Mouse (Mus musculus) embryonic facial prominence, embryonic 12.5 days (tissue): Measurements from ENCODE around the gene Sipa1l3. TPM values are rescaled to one million over a fixed set of nuclear protein-coding genes. Genes with fewer than 3 reads are reported as not detected.

ENCODE experiments used
- ATAC-seq: fragments of 200-750 bp; cut with Nextera tagmentation; 2 replicates; pipeline ENCODE4 v1.8.0; 2017; ENCODE audit not compliant: insufficient number of reproducible peaks, insufficient read depth, low FRiP score, low TSS enrichment
- H3K27ac ChIP-seq: fragments of 300-500 bp; sonication (generic); 2 replicates; pipeline ENCODE4 v1.5.1; 2016; ENCODE audit warnings: mild to moderate bottlenecking
- H3K27me3 ChIP-seq: fragments of 300-500 bp; sonication (generic); 2 replicates; pipeline ENCODE4 v1.6.1; 2016; ENCODE audit warnings: mild to moderate bottlenecking, moderate library complexity
- H3K36me3 ChIP-seq: fragments of 300-500 bp; sonication (generic); 2 replicates; pipeline ENCODE4 v1.6.1; 2016; ENCODE audit warnings: mild to moderate bottlenecking
- H3K4me1 ChIP-seq: fragments of 300-500 bp; sonication (generic); 2 replicates; pipeline ENCODE4 v1.6.1; 2016
- H3K4me2 ChIP-seq: fragments of 300-500 bp; sonication (generic); replicated peaks from 2 replicates; pipeline ENCODE4 v1.6.1; 2016; ENCODE audit warnings: mild to moderate bottlenecking, moderate library complexity
- H3K4me3 ChIP-seq: fragments of 300-500 bp; sonication (generic); 2 replicates; pipeline ENCODE4 v1.5.1; 2016; ENCODE audit warnings: mild to moderate bottlenecking
- H3K9ac ChIP-seq: fragments of 300-500 bp; sonication (generic); 2 replicates; pipeline ENCODE4 v1.6.1; 2016; ENCODE audit warnings: mild to moderate bottlenecking, moderate library complexity
- H3K9me3 ChIP-seq: fragments of 300-500 bp; sonication (generic); 2 replicates; pipeline ENCODE4 v1.6.1; 2016; ENCODE audit warnings: mild to moderate bottlenecking, moderate library complexity
- WGBS: fragments of 180-500 bp; shearing (Covaris S2); methylation state at CpG from one replicate; pipeline ENCODE4 v1.1.7; 2016; 5-methylcytosine and 5-hydroxymethylcytosine counted together
- polyA plus RNA-seq: library from polyadenylated mRNA; unstranded; fragments of >200 nt; fragmentation: Nextera tagmentation; extraction: Ambion mirVana; gene quantifications from 2 replicates; pipeline ENCODE4 v1.2.1, GENCODE M21; 2016

Sipa1l3 gene
- polyA plus RNA-seq, 1 experiment from 2014 or later: 16.3 TPM

DNA sequence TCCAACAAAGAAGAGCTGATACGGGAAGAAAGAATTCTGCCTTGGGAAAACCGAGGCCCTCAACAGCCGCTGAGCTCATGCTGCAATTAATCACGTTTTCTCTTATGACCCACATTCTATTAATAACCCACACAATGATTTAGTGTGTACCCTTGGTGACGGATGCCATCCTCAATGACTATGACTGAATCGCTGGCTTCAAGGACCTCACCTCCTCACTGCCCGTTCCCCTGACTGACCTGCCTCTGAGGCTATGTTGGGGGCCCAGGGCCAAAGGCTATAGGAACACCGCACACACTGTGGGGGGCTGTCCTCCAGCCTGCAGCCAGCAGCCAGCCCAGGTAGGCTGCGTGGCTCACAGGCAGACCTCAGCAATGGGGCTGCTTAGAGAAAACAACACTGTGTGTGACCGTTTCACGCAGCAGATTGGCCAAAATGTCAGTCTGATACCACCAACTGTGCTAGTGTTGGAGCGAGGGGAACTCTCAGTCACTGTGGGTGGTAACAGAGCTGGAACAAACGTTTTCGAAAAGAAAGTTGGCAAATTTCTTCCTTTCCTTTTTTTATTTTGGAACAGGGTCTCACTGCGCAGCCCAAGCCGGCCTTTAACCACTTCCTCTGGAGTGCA is 79.7 kb downstream of the Sipa1l3 start:
- H3K9ac ChIP-seq: no peak overlapping the region
- no peaks in the 10 kb centered on the region for H3K9me3 ChIP-seq
- ATAC-seq: no peak
- WGBS: 82% methylated on average over 16 of the region's 16 CpGs
- H3K4me2 ChIP-seq: no peak overlapping the region
- no peak overlapping the region for H3K4me3 ChIP-seq
- no peaks in the 10 kb centered on the region for H3K36me3 ChIP-seq
- peaks cover 2% of the 10 kb centered on the region; the same call in 1 of the 2 replicates for H3K4me1 ChIP-seq
- no peaks in the 10 kb centered on the region for H3K27me3 ChIP-seq
- no peak overlapping the region for H3K27ac ChIP-seq

DNA sequence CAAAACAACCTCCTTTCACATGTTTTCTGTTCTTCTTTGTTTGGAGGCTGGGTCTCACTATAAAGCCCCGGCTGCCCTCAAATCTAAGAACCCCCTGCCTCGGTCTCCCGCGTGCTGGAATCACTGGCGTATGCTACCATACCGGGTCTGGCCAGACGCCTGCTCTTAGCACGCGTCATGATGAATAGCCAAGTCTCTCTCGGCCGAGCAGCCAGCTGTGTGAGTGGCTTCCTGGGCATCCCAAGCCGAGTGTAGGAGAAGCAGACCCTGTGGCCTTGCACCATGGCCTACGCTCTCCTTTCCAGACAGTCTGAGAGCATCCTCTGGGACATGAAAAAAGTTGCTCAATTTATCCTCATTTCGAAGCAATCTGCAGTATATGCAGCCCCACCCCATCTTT is 80.2 kb downstream of the Sipa1l3 start:
- no peak overlapping the region for H3K4me2 ChIP-seq
- H3K9me3 ChIP-seq: no peaks in the 10 kb centered on the region
- whole genome bisulfite sequencing: 95% methylated on average over 14 of the region's 14 CpGs
- no peak for ATAC-seq
- no peaks in the 10 kb centered on the region for H3K27me3 ChIP-seq
- no peaks in the 10 kb centered on the region for H3K36me3 ChIP-seq
- no peak overlapping the region for H3K4me3 ChIP-seq
- peaks cover 6% of the 10 kb centered on the region; the same call in 1 of the 2 replicates for H3K4me1 ChIP-seq
- no peak overlapping the region for H3K27ac ChIP-seq
- H3K9ac ChIP-seq: no peak overlapping the region

DNA sequence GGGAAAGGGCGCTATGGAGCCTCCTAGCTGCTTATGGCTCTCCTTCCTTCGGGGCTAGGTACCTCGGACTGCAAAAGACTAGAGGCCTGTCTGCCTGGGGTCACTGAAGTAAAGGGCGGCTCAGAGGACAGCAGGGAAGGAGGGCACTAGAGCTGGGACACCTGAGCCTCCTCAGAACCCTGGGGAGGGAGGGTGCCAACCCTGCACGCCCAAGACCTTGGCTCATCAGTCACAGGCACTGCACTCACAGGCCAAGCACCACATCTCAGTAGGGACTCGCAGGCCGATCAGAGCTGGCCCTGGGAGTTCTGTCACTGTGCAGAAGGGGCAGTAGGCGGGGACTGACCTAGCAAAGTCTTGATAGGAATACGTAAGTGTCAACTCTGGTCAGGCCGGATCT is 81.4 kb downstream of the Sipa1l3 start:
- peaks cover 11% of the 10 kb centered on the region for H3K4me1 ChIP-seq
- H3K36me3 ChIP-seq: no peaks in the 10 kb centered on the region
- no peaks in the 10 kb centered on the region for H3K9me3 ChIP-seq
- no peaks in the 10 kb centered on the region for H3K27me3 ChIP-seq
- H3K27ac ChIP-seq: no peak overlapping the region
- H3K4me3 ChIP-seq: no peak overlapping the region
- no peak overlapping the region for H3K9ac ChIP-seq
- no peak for ATAC-seq
- 76% methylated on average over 10 of the region's 10 CpGs for WGBS
- H3K4me2 ChIP-seq: no peak overlapping the region

DNA sequence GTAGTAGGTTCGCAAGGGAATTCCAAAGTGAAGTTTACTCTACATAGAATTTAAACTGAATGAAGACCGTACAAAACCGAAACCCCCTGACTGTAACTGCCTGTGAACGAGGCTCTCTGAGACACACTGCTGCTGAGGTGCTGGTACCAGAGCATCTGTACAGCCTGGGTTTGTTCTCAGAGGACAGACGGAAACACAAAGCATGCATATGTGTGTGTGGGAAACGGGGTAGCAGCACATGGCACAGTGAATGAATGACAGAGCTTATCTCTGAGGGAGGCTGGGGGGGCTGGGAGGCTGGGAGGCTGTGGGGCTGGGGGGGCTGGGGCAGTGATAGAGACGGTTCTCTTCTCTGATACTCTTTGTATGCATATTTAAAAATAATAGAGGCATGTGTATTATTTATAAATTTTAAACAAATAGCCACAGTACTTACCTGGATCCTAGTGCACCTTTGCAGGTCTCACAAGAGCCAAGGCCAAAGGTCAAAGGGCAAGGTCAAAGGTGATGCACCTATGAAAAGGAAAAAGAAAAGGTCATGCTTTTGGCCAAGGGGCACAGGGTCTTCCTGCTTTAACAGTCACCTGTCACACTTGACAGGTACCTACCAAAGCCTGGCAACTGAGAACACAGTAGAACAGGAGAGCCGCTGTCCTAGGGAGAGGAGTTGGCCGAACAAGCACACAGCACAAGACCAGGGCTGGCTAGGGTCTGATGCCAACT is 84.0 kb downstream of the Sipa1l3 start:
- H3K9ac ChIP-seq: no peak overlapping the region
- H3K36me3 ChIP-seq: no peaks in the 10 kb centered on the region
- H3K9me3 ChIP-seq: no peaks in the 10 kb centered on the region
- H3K4me3 ChIP-seq: no peak overlapping the region
- H3K4me1 ChIP-seq: peaks cover 19% of the 10 kb centered on the region
- no peak for ATAC-seq
- H3K27me3 ChIP-seq: no peaks in the 10 kb centered on the region
- WGBS: 84% methylated on average over 9 of the region's 9 CpGs
- no peak overlapping the region for H3K4me2 ChIP-seq
- no peak overlapping the region for H3K27ac ChIP-seq

DNA sequence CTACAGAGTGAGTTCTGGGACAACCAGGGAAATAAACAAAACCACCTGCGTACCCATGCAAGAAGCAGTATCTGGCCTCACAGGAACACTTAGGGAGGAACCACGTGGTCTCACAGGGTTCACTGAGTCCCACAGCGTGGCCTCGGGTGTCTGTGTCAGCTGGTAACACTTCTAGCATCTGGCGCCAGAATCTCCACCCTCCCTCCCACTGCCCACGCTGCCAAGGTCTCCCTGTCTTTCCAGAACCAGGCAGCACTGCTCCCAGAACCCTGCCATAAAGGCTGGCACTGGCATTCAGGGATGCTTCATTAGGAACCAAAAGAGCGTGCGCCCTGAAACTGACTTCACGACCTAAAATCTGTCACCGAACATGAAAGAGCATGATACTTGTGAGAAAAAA is 84.7 kb downstream of the Sipa1l3 start:
- H3K27me3 ChIP-seq: no peaks in the 10 kb centered on the region
- H3K27ac ChIP-seq: no peak overlapping the region
- H3K4me3 ChIP-seq: no peak overlapping the region
- peaks cover 17% of the 10 kb centered on the region for H3K4me1 ChIP-seq
- no peaks in the 10 kb centered on the region for H3K36me3 ChIP-seq
- no peak for ATAC-seq
- 76% methylated on average over 10 of the region's 10 CpGs for WGBS
- H3K9me3 ChIP-seq: no peaks in the 10 kb centered on the region
- no peak overlapping the region for H3K4me2 ChIP-seq
- H3K9ac ChIP-seq: no peak overlapping the region

DNA sequence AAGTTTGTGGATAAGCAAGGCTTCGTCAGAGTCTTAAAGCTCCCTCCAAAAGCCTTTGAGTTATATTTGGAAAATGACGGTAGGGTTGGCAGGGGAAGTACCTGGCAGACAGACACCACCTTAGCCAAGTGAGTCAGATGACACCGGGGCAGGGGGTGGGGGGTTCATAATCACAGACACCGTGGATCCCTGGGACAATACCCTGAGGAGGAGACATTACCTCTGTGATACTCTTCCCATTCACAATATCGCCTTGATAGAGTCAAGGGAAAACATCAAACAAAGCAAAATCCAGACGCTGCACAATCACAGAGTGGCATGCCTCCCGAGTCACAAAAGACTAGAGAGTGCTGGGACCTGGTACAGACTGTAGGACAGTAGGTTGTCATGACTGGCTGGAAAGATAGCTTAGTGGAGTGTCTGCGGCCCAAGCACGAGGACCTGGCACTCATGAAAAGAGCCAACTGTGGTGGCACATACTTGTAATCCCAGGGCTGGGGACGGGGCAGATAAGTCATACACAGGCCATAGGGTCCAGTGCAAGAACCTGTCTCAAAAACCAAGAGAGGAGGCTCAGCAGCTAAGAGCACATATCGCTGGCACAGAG is 85.4 kb downstream of the Sipa1l3 start:
- Histone ChIP-seq H3K4me3 (no peak overlapping the region), H3K4me2 (no peak overlapping the region), H3K36me3 (no peaks in the 10 kb centered on the region), H3K9ac (no peak overlapping the region), H3K4me1 (peaks cover 17% of the 10 kb centered on the region), H3K27ac (no peak overlapping the region), H3K27me3 (no peaks in the 10 kb centered on the region), H3K9me3 (no peaks in the 10 kb centered on the region)
- 77% methylated on average over 11 of the region's 11 CpGs for WGBS
- no peak for ATAC-seq

DNA sequence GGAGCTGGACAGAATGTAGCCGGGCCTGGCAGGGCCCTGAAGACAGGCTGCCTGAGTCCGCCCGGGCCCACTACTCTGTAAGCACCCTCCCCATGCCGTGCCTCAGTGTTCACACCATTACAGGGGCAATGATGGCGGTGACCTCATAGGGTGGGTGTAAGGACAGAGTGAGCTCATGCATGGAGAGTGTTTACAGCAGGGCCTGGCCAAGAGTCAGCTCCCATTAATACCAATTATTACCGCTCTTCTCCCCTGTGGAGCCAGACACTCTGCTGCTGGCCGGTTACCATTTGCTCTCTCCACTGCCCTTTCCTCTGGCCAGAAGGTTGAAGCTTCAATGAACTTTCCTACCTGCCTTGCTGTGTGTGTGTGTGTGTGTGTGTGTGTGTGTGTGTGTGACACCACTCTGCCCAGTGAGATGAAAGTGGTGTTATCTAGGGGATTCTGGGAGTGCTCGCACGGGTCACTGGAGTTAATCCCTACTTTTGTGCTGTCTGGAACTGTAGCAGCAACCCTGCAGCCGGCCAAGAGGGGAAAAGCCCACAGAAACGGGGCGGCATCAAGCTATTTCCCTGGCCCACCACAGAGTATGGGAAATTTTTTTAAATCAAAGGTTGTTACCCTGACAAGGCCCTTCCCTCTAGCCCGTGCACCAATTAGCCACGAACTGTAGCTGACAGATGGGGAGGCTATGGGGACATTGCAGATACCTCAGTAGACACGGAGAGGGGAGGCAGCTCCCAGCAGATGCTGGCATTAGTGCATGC is 86.1 kb downstream of the Sipa1l3 start:
- peak; percentile 44; the same call in 1 of the 2 replicates for ATAC-seq

DNA sequence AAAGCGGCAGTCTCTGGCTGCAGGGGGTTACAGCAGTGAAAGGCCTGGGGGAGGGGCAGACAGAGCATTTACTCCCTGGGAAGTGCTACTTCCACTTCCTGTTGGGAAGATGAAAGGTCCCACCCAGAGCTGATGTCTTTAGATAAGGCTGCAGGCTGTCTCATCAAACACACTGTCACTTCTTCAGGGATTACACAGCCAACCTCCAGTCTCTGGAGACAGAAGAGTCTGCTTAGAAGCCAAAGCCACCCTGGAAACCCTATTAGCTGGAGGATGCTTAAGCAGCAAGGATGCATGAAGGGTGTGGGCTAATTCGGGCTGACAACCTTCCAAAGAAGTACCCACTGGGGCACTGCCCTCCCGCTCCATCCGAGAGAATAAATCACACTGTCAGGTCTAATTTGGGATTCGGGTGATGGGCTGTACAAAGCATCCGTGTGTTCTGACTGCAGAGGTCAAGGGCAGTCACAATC is 87.7 kb downstream of the Sipa1l3 start:
- H3K27ac ChIP-seq: no peak overlapping the region
- H3K9me3 ChIP-seq: no peaks in the 10 kb centered on the region
- H3K4me3 ChIP-seq: no peak overlapping the region
- no peak overlapping the region for H3K4me2 ChIP-seq
- no peaks in the 10 kb centered on the region for H3K27me3 ChIP-seq
- H3K36me3 ChIP-seq: no peaks in the 10 kb centered on the region
- no peak for ATAC-seq
- no peak overlapping the region for H3K9ac ChIP-seq
- WGBS: 14% methylated on average over 6 of the region's 6 CpGs
- peaks cover 18% of the 10 kb centered on the region for H3K4me1 ChIP-seq

More for the DNA sequence above, 86.1 kb downstream of the Sipa1l3 start:
- Histone ChIP-seq H3K36me3 (no peaks in the 10 kb centered on the region), H3K9me3 (no peaks in the 10 kb centered on the region), H3K4me2 (no peak overlapping the region), H3K4me1 (peaks cover 17% of the 10 kb centered on the region), H3K4me3 (no peak overlapping the region), H3K9ac (no peak overlapping the region), H3K27ac (no peak overlapping the region), H3K27me3 (no peaks in the 10 kb centered on the region)
- WGBS: 48% methylated on average over 15 of the region's 15 CpGs

DNA sequence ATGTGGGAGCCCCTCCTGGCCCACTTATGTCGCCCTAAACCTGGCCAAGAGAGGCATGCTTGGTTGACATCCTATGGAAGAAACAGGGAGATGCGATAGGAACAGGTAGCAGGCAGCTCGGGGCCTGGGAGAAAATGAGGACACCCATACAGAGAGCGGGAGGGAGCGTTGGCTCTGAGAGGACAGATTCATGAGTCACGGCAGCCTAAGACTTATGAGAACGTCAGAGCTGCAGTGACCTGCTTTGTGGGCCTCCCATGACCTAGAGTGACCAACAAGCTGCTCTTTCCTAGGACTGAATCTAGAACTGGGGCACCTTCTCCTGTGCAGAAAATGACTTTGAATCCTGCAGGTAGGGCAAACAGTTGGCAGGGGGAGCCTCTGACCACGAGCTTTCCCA is 92.4 kb downstream of the Sipa1l3 start:
- no peak for ATAC-seq
- 87% methylated on average over 8 of the region's 8 CpGs for WGBS
- no peaks in the 10 kb centered on the region for H3K9me3 ChIP-seq
- no peak overlapping the region for H3K27ac ChIP-seq
- peaks cover 26% of the 10 kb centered on the region for H3K4me1 ChIP-seq
- H3K4me2 ChIP-seq: no peak overlapping the region
- no peak overlapping the region for H3K9ac ChIP-seq
- no peaks in the 10 kb centered on the region for H3K27me3 ChIP-seq
- no peaks in the 10 kb centered on the region for H3K36me3 ChIP-seq
- H3K4me3 ChIP-seq: no peak overlapping the region

DNA sequence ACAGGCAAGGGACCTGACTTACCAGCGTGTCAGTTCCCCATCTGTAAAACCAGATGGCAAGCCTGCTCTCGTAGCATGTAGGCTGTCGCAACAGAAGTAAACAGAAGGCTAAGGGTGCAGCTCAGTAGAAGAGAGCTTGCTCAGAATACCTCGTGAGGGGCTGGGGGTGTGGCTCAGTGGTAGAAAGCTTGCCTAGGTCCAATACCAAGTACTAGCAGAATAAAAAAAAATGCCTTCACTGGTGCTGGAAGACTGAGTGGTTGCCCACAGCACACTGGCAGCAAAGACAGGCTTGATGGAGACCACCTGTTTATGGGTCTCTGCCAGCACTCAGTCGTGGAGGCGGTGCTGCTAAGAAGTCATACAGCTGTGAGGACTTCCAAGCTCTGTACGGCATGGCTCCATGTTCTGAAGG is 93.0 kb downstream of the Sipa1l3 start:
- WGBS: 66% methylated on average over 7 of the region's 7 CpGs
- no peak overlapping the region for H3K27ac ChIP-seq
- no peaks in the 10 kb centered on the region for H3K36me3 ChIP-seq
- H3K4me2 ChIP-seq: no peak overlapping the region
- H3K9me3 ChIP-seq: no peaks in the 10 kb centered on the region
- no peak overlapping the region for H3K4me3 ChIP-seq
- ATAC-seq: no peak
- no peaks in the 10 kb centered on the region for H3K27me3 ChIP-seq
- peaks cover 25% of the 10 kb centered on the region for H3K4me1 ChIP-seq
- no peak overlapping the region for H3K9ac ChIP-seq

DNA sequence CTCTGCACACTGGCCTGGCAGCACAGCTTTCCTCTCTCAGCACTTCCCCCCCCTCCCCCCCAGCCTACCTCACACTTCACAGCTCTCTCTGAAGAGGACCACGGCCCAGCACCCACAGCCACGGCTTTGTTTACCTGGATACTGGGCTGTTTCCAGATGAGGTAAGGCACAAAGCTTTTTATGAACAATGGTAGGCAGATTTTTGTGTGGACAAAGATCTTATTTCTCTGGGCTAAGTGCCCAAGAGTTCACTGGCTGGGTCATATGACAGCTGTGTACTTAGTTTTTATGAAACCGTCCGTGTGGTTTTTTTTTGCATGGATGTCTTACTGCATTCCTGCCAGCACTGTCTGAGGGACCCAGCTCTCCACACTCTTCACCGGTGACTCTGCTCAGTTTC is 93.8 kb downstream of the Sipa1l3 start:
- no peaks in the 10 kb centered on the region for H3K27me3 ChIP-seq
- H3K4me1 ChIP-seq: peaks cover 25% of the 10 kb centered on the region
- H3K9me3 ChIP-seq: no peaks in the 10 kb centered on the region
- peak overlapping the region; percentile 52; the same call in 1 of the 2 replicates for H3K27ac ChIP-seq
- 51% methylated on average over 5 of the region's 5 CpGs for WGBS
- ATAC-seq: no peak
- H3K9ac ChIP-seq: no peak overlapping the region
- H3K36me3 ChIP-seq: no peaks in the 10 kb centered on the region
- H3K4me3 ChIP-seq: no peak overlapping the region
- no peak overlapping the region for H3K4me2 ChIP-seq
